Mouse (Mus musculus) B cell, adult 62 days (primary cell): ENCODE measurements around the gene Lcn5. TPM values are rescaled to one million over a fixed set of nuclear protein-coding genes. Genes with fewer than 3 reads are reported as not detected.

Experiments used
- total RNA-seq: library from RNA; stranded (reverse); gene quantifications from 4 replicates; pipeline ENCODE4 v1.2.4, GENCODE M21; 2023

The Lcn5 gene
- total RNA-seq: not detected in 4 replicates

DNA sequence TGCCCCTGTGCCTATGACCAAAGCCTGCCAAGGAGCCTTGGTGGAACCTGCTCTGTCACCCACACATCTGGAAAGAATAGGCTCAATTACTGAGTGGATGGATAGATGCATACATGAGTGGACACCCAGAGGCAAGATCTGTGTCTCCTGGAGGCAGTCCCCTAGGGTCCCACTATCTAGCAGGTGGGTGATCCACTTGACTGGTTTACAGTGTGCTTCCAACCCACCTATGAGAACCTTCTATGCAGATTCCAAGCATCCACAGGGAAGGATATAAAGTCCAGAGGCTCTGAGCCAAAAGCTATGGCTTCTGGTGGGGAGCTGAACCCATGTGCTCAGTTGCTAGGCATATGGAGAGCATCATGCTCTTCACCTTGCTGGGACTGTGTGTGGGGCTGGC lies at the start of gene Lcn5:
Gene Lcn5 (plus strand): TSS at position 301 of the 400 bp plus-strand sequence.

DNA sequence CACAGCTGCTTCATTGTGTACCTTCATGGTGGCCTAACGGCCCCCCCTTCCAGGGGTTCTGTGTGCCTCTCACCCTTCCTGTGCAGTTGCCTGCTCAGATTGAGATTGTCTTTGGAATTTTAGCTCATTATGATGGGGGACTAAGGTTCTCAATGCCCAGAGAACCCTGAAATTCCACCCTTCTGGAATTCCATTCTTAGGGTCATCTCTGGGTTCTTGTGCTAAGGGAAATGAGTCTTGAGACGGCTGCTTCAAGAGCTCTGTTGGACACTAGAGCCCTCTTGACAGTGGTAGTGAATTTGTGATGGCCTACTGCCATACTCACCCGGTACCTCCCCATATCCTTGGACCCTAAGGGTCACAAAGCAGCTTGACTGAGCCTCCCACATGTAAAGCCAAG lies 40.2 kb upstream of the Lcn5 start, which contains the start of gene Ccdc183:
Gene Ccdc183 (minus strand): TSS at position 101 of the 400 bp plus-strand sequence.

GRCm38 (mm10) chr2:25621229-25622200 lies 36.2 kb upstream of the Lcn5 start, which contains the start of gene Tmem141:
TSS of gene Tmem141 (minus strand) at chr2:25622005.

DNA sequence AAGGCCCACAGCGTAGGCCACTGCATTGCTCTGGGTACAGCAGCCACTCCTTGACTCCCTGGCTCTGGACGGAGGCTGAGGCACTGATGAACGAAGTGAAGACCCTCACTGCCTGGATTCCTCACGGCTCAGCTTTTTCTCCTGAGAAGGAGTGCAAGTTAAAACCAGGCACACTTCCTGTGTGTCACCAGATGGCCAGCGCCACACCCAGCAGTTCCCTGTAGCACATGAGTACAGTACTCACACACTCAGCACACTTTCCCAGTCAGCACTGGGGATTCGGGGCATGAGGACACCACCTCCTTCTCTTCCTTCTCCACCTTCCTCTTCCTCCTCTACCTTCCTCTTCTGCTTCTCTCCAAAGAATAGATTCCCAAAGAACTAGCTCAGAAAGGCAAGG lies 29.9 kb upstream of the Lcn5 start, which contains the start of gene Fcna:
Gene Fcna (minus strand): TSS at position 220 of the 400 bp plus-strand sequence.

GRCm38 (mm10) chr2:25652902-25653301 lies 4.8 kb upstream of the Lcn5 start, which contains the start of gene Lcn8:
TSS of gene Lcn8 (plus strand) at chr2:25653120.

DNA sequence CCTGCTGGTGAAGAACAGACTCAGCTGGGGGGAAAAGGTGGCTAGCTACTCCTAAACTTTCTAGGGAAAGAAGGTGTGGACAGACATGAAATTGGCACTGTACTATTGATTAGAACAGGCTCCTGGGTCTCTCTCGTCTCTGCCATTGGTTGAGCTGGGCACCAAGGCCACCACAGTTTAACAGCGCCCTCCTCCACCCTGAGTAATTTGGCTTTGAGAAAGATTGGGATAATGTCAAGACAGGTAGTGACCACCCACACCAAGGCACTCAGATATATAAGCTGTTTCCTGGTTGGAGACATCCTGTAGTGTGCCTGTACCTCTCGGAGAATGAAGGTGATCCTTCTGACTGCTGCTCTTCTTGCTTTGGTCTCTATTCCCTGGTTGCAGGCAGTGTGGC lies 18.7 kb downstream of the Lcn5 start, which contains the start of gene Lcn6:
Gene Lcn6 (plus strand): TSS at position 301 of the 400 bp plus-strand sequence.

GRCm38 (mm10) chr2:25682426-25682825 lies 24.7 kb downstream of the Lcn5 start, which contains the start of gene Lcn10:
TSS of gene Lcn10 (plus strand) at chr2:25682726.

DNA sequence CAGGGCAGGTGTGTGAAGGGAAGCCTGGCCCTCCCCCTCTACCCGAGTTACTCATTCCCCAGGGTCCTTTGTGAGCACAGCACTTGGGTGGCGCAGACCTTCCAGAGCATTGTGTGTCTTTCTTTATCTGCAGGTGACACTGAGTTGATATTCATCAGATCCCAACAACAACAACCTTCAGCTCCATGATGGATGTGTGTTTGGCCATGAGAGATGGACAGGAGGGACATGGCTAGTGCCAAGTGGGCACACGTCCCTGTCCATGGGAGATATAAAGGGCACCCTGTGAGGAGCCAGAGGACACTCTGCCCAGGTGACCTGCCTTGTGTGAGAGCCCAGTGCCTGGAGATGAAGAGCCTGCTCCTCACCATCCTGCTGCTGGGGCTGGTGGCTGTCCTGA lies 42.0 kb downstream of the Lcn5 start, which contains the start of gene Obp2a:
Gene Obp2a (plus strand): TSS at position 301 of the 400 bp plus-strand sequence.

DNA sequence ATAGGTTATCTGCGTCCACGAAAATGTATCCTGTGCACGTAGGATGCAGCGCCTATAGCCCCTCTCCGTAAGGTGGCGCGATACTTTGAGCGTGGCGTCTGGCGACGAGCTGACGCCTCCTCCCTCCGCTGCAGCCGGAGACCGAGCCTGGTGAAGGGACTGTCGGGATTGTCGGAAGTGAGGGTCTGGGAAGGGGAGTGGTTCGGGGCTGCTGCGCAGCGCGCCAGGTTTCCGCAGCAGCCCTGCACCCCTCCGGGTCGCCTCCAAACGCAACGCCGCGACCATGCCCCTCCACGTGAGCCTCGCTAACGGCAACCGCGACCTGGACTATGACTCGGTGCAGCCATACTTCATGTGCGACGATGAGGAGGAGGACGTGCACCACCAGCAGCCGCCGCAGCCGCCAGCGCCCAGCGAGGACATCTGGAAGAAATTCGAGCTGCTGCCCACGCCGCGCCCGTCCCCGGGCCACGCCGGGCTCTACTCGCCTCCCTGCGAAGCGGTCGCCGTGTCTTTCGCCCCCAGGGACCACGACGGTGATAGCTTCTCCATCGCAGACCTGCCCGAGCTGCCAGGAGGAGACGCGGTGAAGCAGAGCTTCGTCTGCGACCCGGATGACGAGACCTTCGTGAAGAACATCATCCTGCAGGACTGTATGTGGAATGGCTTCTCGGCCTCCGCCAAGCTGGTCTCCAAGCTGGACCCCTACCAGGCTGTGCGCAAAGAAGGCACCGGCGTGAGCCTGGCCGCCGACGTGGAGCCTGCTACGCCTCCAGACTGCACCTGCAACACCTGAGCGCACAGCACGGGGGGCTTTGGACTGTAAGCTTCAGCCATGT lies 49.1 kb downstream of the Lcn5 start, which contains the start of gene Bmyc:
Gene Bmyc (plus strand): TSS at position 97 of the 839 bp plus-strand sequence.

Other genes starting within 250 kb of the Lcn5 start
- not detected in 4 replicates for gene Fut7, start 234.7 kb upstream of the Lcn5 start, total RNA-seq
- gene Abca2, start 229.2 kb upstream of the Lcn5 start, total RNA-seq: 44.9 to 53.9 TPM (median 49.1 TPM) in 4 replicates
- gene Clic3, start 201.1 kb upstream of the Lcn5 start, total RNA-seq: 0.83 TPM in 1 of 4 replicates, not detected in the others
- gene Paxx, start 196.9 kb upstream of the Lcn5 start, total RNA-seq: 115 to 135 TPM (median 127 TPM) in 4 replicates
- not detected in 4 replicates for gene Ptgds, start 187.9 kb upstream of the Lcn5 start, total RNA-seq
- not detected in 4 replicates for gene Lcn12, start 164.0 kb upstream of the Lcn5 start, total RNA-seq
- 64.9 to 78.2 TPM (median 70.7 TPM) in 4 replicates for gene Fbxw5, start 157.2 kb upstream of the Lcn5 start, total RNA-seq
- gene C8g, start 156.2 kb upstream of the Lcn5 start, total RNA-seq: 1.1 TPM in 1 of 4 replicates, not detected in the others
- 56.9 to 61.5 TPM (median 58.0 TPM) in 4 replicates for gene Traf2, start 111.0 kb upstream of the Lcn5 start, total RNA-seq
- gene Edf1, start 100.1 kb upstream of the Lcn5 start, total RNA-seq: 109 to 125 TPM (median 115 TPM) in 4 replicates
- 0.77 to 2.4 TPM (median 1.5 TPM) in 4 replicates for gene Mamdc4, start 83.1 kb upstream of the Lcn5 start, total RNA-seq
- 16.1 to 21.8 TPM (median 17.6 TPM) in 4 replicates for gene Phpt1, start 82.7 kb upstream of the Lcn5 start, total RNA-seq
- 0.24 to 0.38 TPM (median 0.37 TPM) in 3 of 4 replicates, not detected in the other for gene Ajm1, start 76.2 kb upstream of the Lcn5 start, total RNA-seq
- 102 to 112 TPM (median 109 TPM) in 4 replicates for gene Rabl6, start 49.4 kb upstream of the Lcn5 start, total RNA-seq
- gene Ccdc183, start 40.3 kb upstream of the Lcn5 start, total RNA-seq: not detected in 4 replicates
- 0.78 to 2.9 TPM (median 2.4 TPM) in 4 replicates for gene Tmem141, start 35.9 kb upstream of the Lcn5 start, total RNA-seq
- 4.1 to 8.3 TPM (median 5.8 TPM) in 4 replicates for gene Fcna, start 29.9 kb upstream of the Lcn5 start, total RNA-seq
- not detected in 4 replicates for gene Lcn8, start 4.8 kb upstream of the Lcn5 start, total RNA-seq
- gene Lcn6, start 18.8 kb downstream of the Lcn5 start, total RNA-seq: not detected in 4 replicates
- gene Lcn10, start 24.8 kb downstream of the Lcn5 start, total RNA-seq: not detected in 4 replicates
- gene Obp2a, start 42.1 kb downstream of the Lcn5 start, total RNA-seq: not detected in 4 replicates
- gene Bmyc, start 48.8 kb downstream of the Lcn5 start, total RNA-seq: 25.1 to 40.3 TPM (median 25.4 TPM) in 4 replicates
- gene Obp2b, start 79.1 kb downstream of the Lcn5 start, total RNA-seq: not detected in 4 replicates
- not detected in 4 replicates for gene Lcn3, start 107.6 kb downstream of the Lcn5 start, total RNA-seq
- gene Lcn11, start 119.1 kb downstream of the Lcn5 start, total RNA-seq: not detected in 4 replicates
- not detected in 4 replicates for gene Gm13539, start 124.3 kb downstream of the Lcn5 start, total RNA-seq
- not detected in 4 replicates for gene Glt6d1, start 157.9 kb downstream of the Lcn5 start, total RNA-seq
- not detected in 4 replicates for gene Lcn9, start 165.2 kb downstream of the Lcn5 start, total RNA-seq
- 0.44 TPM in 1 of 4 replicates, not detected in the others for gene Sohlh1, start 189.3 kb downstream of the Lcn5 start, total RNA-seq
- gene Kcnt1, start 205.8 kb downstream of the Lcn5 start, total RNA-seq: not detected in 4 replicates